Mouse (Mus musculus): ENCODE data around the gene Ago1. TPM values are rescaled to one million over a fixed set of nuclear protein-coding genes. Genes with fewer than 3 reads are reported as not detected.

Gene Ago1
- total RNA-seq, 2 experiments from 2014 or later = 23.3 to 42.6 TPM

DNA sequence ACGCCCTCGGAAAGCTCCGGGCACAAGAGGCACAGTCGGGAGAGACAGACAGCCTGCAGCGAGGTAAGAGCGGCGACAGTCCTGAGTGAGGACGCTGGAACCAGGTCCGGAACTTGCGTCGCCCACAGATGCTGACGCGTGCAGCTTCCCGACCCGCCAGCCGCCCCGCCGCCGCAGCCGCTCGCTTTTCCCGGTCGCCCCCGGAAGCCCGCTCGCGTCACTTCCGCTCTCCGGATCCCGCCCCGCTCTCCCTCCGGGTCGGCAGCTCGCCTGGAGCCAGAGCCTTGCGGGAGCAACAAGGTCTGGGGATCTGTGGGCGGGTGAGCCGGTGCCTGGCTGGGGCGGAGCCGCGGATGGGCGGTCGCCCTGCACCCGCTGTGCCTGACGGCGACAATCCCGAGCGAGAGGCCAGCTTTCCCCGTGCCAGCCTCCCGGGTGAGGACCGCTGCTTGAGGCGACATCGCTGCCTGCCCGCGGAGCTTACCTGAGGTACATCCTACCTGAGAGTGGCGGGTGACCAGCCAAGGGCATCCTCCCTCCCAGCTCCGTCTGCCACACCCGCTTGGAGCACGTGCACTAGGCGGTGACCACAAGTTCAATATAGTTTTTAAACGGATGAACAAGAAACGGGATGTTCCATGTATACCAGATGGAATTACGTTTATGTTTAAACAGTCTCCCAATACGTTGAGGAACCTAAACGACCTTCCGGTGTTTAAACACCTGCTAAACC, 38.9 kb downstream of the Ago1 start, which contains the start of gene Ago3:
TSS of gene Ago3 (minus strand) at position 210 of the 733 bp plus-strand sequence.
- ATAC-seq (replicated peaks; ENCODE audit: low FRiP score, low TSS enrichment, poor library complexity, severe bottlenecking) = peak; percentile 99

- ATAC-seq (replicated peaks; ENCODE audit: low FRiP score, low TSS enrichment, poor library complexity, severe bottlenecking) = no peak; the same call in 1 of the 2 replicates
Measured at GRCm38 (mm10) chr4:126428682-126429346, 39.6 kb downstream of the Ago1 start.

GRCm38 (mm10) chr4:126423866-126424265, 44.5 kb downstream of the Ago1 start:
- no peak for ATAC-seq (replicated peaks; ENCODE audit: low FRiP score, low TSS enrichment, poor library complexity, severe bottlenecking)

DNA sequence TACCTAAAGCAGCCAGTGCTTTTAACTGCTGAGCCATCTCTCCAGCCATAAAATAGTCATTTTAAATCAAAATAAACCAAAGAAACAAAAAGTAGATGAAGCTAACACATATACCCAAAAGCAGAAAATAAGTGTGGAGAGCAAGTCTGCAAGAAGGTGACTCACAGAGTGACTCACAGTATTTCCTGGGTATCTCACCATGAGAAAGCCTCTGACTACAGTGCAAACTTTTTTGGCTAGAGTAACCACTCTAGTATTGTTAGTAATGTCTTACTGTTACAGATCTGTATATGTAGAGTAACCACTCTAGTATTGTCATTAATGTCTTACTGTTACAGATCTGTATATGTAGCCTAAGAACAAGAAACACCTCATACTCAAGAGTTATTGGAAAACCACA, 52.7 kb downstream of the Ago1 start:
- no peak for ATAC-seq (replicated peaks; ENCODE audit: low FRiP score, low TSS enrichment, poor library complexity, severe bottlenecking)

- ATAC-seq (replicated peaks; ENCODE audit: low FRiP score, low TSS enrichment, poor library complexity, severe bottlenecking) = no peak
Measured at GRCm38 (mm10) chr4:126412526-126412925, 55.9 kb downstream of the Ago1 start.

Other genes starting within 250 kb of the Ago1 start
- gene Map7d1, start 212.2 kb downstream of the Ago1 start, total RNA-seq (2014; fragmentation: Nextera tagmentation) = 6.4 and 8.0 TPM in 2 replicates
- 13.2 and 14.5 TPM in 2 replicates for gene Map7d1, start 212.2 kb downstream of the Ago1 start, total RNA-seq (2017)
- gene Trappc3, start 206.3 kb downstream of the Ago1 start, total RNA-seq (2014; fragmentation: Nextera tagmentation) = 40.1 and 43.2 TPM in 2 replicates
- 55.9 and 81.1 TPM in 2 replicates for gene Trappc3, start 206.3 kb downstream of the Ago1 start, total RNA-seq (2017)
- gene Col8a2, start 181.8 kb downstream of the Ago1 start, total RNA-seq (2014; fragmentation: Nextera tagmentation) = not detected in 2 replicates
- gene Col8a2, start 181.8 kb downstream of the Ago1 start, total RNA-seq (2017) = not detected in 2 replicates
- gene Adprhl2, start 146.9 kb downstream of the Ago1 start, total RNA-seq (2014; fragmentation: Nextera tagmentation) = 30.8 and 33.7 TPM in 2 replicates
- gene Adprhl2, start 146.9 kb downstream of the Ago1 start, total RNA-seq (2017) = 22.9 and 28.5 TPM in 2 replicates
- not detected in 2 replicates for gene Tekt2, start 142.9 kb downstream of the Ago1 start, total RNA-seq (2014; fragmentation: Nextera tagmentation)
- not detected in 2 replicates for gene Tekt2, start 142.9 kb downstream of the Ago1 start, total RNA-seq (2017)
- gene Ago3, start 39.0 kb downstream of the Ago1 start, total RNA-seq (2014; fragmentation: Nextera tagmentation) = 18.0 and 31.5 TPM in 2 replicates
- gene Ago3, start 39.0 kb downstream of the Ago1 start, total RNA-seq (2017) = 3.0 and 20.2 TPM in 2 replicates
- 0.90 and 1.0 TPM in 2 replicates for gene Ago4, start 64.9 kb upstream of the Ago1 start, total RNA-seq (2014; fragmentation: Nextera tagmentation)
- gene Ago4, start 64.9 kb upstream of the Ago1 start, total RNA-seq (2017) = 2.0 and 3.5 TPM in 2 replicates
- gene Clspn, start 88.4 kb upstream of the Ago1 start, total RNA-seq (2014; fragmentation: Nextera tagmentation) = 48.9 and 73.1 TPM in 2 replicates
- 92.8 and 119 TPM in 2 replicates for gene Clspn, start 88.4 kb upstream of the Ago1 start, total RNA-seq (2017)
- 0.37 TPM in 1 of 2 replicates, not detected in the other for gene 5730409E04Rik, start 141.2 kb upstream of the Ago1 start, total RNA-seq (2014; fragmentation: Nextera tagmentation)
- gene 5730409E04Rik, start 141.2 kb upstream of the Ago1 start, total RNA-seq (2017) = 0.53 TPM in 1 of 2 replicates, not detected in the other
- 290 and 339 TPM in 2 replicates for gene Psmb2, start 209.0 kb upstream of the Ago1 start, total RNA-seq (2014; fragmentation: Nextera tagmentation)
- 111 and 188 TPM in 2 replicates for gene Psmb2, start 209.0 kb upstream of the Ago1 start, total RNA-seq (2017)